Mouse (Mus musculus): ENCODE measurements around the gene Stxbp5. TPM values are rescaled to one million over a fixed set of nuclear protein-coding genes. Genes with fewer than 3 reads are reported as not detected.

Gene Stxbp5
- polyA plus RNA-seq, 1 experiment = 10.6 TPM

- no peak for TF ChIP-seq GATA1 (IDR thresholded peaks at IDR 0.05; ENCODE audit: low read length)
Observed at GRCm38 (mm10) chr10:9722519-9723303, 178.2 kb downstream of the Stxbp5 start.

- TF ChIP-seq GATA1 (IDR thresholded peaks at IDR 0.05; ENCODE audit: low read length) = no peak
Observed at GRCm38 (mm10) chr10:9720027-9720426, 180.9 kb downstream of the Stxbp5 start.

- TF ChIP-seq GATA1 (IDR thresholded peaks at IDR 0.05; ENCODE audit: low read length) = no peak
Observed at GRCm38 (mm10) chr10:9718086-9718485, 182.8 kb downstream of the Stxbp5 start.

Other genes starting within 250 kb of the Stxbp5 start
- gene Samd5, start 225.9 kb downstream of the Stxbp5 start, polyA plus RNA-seq (2012) = not detected in 2 replicates